Mouse (Mus musculus): Measurements from ENCODE around the gene Pik3r3. TPM values are rescaled to one million over a fixed set of nuclear protein-coding genes. Genes with fewer than 3 reads are reported as not detected.

Pik3r3 gene
- polyA plus RNA-seq, 1 experiment from 2014 or later: 27.6 TPM

DNA sequence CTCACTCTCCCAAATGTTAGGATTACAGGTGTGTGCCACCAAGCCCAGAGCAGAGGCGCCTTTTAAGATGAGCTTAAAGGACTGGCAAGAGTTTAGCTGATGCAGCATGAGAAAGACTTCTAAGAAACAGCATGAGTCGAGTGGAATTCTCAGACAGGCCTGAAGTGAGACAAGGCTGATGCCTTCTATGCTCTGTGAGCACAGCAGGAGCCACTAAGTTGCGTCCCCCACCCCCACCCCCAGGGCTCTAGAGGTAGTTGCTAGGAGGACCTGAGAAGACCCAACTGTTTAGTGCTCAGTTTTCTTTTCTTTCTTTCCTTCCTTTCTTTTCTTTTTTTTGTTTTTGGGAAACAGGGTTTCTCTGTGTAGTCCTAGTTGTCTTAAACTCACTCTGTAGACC lies 39.3 kb upstream of the Pik3r3 start:
- ATAC-seq (ENCODE audit: low FRiP score, low TSS enrichment): no peak
- H3K4me1 ChIP-seq (ENCODE audit: control insufficient read depth, insufficient read depth, low read length): peaks cover 19% of the 10 kb centered on the region
- 62% methylated on average over 3 of the region's 3 CpGs for WGBS

DNA sequence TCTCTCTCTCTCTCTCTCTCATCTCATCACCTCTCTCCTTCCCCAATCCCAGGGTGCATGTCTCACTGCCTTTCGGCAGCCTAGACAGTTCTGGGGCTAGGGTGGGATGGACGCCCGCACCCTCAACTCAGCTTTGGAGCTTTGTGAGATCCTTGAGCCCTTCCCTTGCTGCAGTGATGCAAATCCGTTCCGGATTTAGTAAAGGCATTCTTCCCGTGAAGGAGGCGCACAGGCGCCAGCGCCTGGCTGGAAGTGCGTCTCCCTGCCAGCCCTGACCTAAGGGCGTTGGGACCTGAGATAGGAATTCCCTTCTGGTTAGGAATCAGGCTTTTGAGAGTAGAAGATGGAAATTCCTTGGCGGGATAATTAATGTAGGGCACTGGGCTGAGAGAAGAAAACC lies 38.7 kb upstream of the Pik3r3 start:
- peak overlapping the region; percentile 34 for H3K4me2 ChIP-seq (replicated peaks; ENCODE audit: low read depth, low read length)
- WGBS: 10% methylated on average over 12 of the region's 12 CpGs
- ATAC-seq (ENCODE audit: low FRiP score, low TSS enrichment): no peak
- peaks cover 14% of the 10 kb centered on the region for H3K4me1 ChIP-seq (ENCODE audit: control insufficient read depth, insufficient read depth, low read length)
- H3K9ac ChIP-seq (ENCODE audit: low read depth, low read length): 0 out of 2 replicates have a peak overlapping the region, but pooled peaks have one; percentile 28
- H3K27me3 ChIP-seq (ENCODE audit: control insufficient read depth, insufficient read depth, low read length): no peaks in the 10 kb centered on the region
- no peaks in the 10 kb centered on the region for H3K36me3 ChIP-seq (ENCODE audit: control insufficient read depth, insufficient read depth, low read length)
- H3K27ac ChIP-seq (ENCODE audit: low read depth, low read length): no peak overlapping the region
- no peak overlapping the region for H3K4me3 ChIP-seq (ENCODE audit: low read length)
- no peaks in the 10 kb centered on the region for H3K9me3 ChIP-seq (ENCODE audit: control insufficient read depth, low read length)

More for the DNA sequence above, 39.3 kb upstream of the Pik3r3 start:
- no peak overlapping the region for H3K27ac ChIP-seq (ENCODE audit: low read depth, low read length)
- no peak overlapping the region for H3K9ac ChIP-seq (ENCODE audit: low read depth, low read length)
- H3K4me2 ChIP-seq (replicated peaks; ENCODE audit: low read depth, low read length): no peak overlapping the region
- no peaks in the 10 kb centered on the region for H3K36me3 ChIP-seq (ENCODE audit: control insufficient read depth, insufficient read depth, low read length)
- no peaks in the 10 kb centered on the region for H3K27me3 ChIP-seq (ENCODE audit: control insufficient read depth, insufficient read depth, low read length)
- H3K9me3 ChIP-seq (ENCODE audit: control insufficient read depth, low read length): no peaks in the 10 kb centered on the region
- no peak overlapping the region for H3K4me3 ChIP-seq (ENCODE audit: low read length)

DNA sequence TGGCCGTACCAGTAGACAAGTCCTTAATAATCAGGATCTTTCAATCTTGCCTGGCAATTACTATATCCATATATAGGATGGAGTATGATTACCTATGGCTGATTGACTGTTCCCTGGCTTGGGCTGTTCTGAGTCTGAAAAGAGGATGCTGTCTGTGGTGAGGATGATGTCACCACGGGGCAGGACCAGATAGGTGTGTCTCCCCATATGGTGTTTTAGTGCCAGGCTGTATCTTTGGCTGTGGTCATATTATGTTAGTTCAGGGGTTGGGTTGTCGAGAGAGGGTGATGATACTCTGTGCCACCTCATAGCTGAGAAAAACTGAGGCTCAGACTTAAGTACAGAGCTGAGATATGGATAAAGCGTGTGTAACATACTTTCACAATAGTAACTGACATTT lies 36.3 kb upstream of the Pik3r3 start:
- ATAC-seq (ENCODE audit: low FRiP score, low TSS enrichment): no peak
- Histone ChIP-seq H3K9ac (ENCODE audit: low read depth, low read length) (no peak overlapping the region), H3K9me3 (ENCODE audit: control insufficient read depth, low read length) (no peaks in the 10 kb centered on the region), H3K36me3 (ENCODE audit: control insufficient read depth, insufficient read depth, low read length) (no peaks in the 10 kb centered on the region), H3K27me3 (ENCODE audit: control insufficient read depth, insufficient read depth, low read length) (no peaks in the 10 kb centered on the region), H3K4me1 (ENCODE audit: control insufficient read depth, insufficient read depth, low read length) (peaks cover 14% of the 10 kb centered on the region), H3K27ac (ENCODE audit: low read depth, low read length) (no peak overlapping the region), H3K4me3 (ENCODE audit: low read length) (no peak overlapping the region), H3K4me2 (replicated peaks; ENCODE audit: low read depth, low read length) (no peak overlapping the region)
- WGBS: 86% methylated on average over 4 of the region's 4 CpGs

- Histone ChIP-seq H3K4me2 (replicated peaks; ENCODE audit: low read depth, low read length) (no peak overlapping the region), H3K9me3 (ENCODE audit: control insufficient read depth, low read length) (no peaks in the 10 kb centered on the region), H3K9ac (ENCODE audit: low read depth, low read length) (no peak overlapping the region), H3K27ac (ENCODE audit: low read depth, low read length) (no peak overlapping the region), H3K27me3 (ENCODE audit: control insufficient read depth, insufficient read depth, low read length) (no peaks in the 10 kb centered on the region), H3K36me3 (ENCODE audit: control insufficient read depth, insufficient read depth, low read length) (no peaks in the 10 kb centered on the region), H3K4me1 (ENCODE audit: control insufficient read depth, insufficient read depth, low read length) (no peaks in the 10 kb centered on the region), H3K4me3 (ENCODE audit: low read length) (no peak overlapping the region)
- WGBS: 30% methylated on average over 4 of the region's 4 CpGs
- ATAC-seq (ENCODE audit: low FRiP score, low TSS enrichment): 0 out of 2 replicates have a peak, but pooled peaks have one; percentile 28
These were observed 29.1 kb upstream of the Pik3r3 start for GRCm38 (mm10) chr4:116192286-116192835.

DNA sequence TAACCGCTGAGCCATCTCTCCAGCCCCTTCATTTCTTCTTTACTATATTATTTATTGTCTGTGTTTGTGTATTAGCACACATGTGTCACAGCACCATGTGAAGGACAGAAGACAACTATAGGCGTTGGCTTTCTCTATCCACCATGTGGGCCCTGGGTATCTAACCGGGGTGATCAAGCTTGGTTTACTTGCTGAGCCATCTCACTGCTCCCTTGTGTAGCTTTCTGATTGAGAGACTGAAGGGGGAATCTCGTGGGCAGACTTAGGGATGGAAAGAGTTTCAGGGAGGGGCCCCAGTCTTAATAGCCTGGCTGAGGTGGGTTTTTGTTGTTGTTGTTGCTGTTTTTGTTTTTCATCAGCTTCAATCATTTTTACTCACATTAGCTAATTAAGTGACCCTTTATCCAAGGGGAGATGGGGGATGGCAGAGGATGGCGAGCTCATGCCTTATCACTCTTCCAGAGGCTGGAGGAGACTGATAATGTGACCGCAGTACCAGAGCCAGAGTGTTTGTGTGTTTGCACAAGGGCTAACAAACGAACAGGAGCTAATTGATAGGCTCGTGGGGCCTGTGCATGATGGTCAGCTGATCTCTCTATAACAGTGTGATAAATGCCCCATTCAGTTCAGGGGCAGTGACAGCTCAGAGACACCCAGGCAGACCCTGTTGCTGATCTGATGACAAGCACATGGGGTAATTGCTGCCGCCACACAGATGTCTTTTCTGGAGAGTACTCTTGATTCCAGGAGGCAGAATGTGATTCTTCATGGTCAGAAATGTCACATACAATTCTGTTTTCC lies 27.6 kb upstream of the Pik3r3 start:
- H3K9ac ChIP-seq (ENCODE audit: low read depth, low read length): no peak overlapping the region
- H3K27me3 ChIP-seq (ENCODE audit: control insufficient read depth, insufficient read depth, low read length): no peaks in the 10 kb centered on the region
- H3K4me3 ChIP-seq (ENCODE audit: low read length): no peak overlapping the region
- no peaks in the 10 kb centered on the region for H3K36me3 ChIP-seq (ENCODE audit: control insufficient read depth, insufficient read depth, low read length)
- WGBS: 69% methylated on average over 9 of the region's 9 CpGs
- no peak overlapping the region for H3K27ac ChIP-seq (ENCODE audit: low read depth, low read length)
- H3K4me1 ChIP-seq (ENCODE audit: control insufficient read depth, insufficient read depth, low read length): no peaks in the 10 kb centered on the region
- H3K4me2 ChIP-seq (replicated peaks; ENCODE audit: low read depth, low read length): no peak overlapping the region
- no peak for ATAC-seq (ENCODE audit: low FRiP score, low TSS enrichment)
- H3K9me3 ChIP-seq (ENCODE audit: control insufficient read depth, low read length): no peaks in the 10 kb centered on the region

DNA sequence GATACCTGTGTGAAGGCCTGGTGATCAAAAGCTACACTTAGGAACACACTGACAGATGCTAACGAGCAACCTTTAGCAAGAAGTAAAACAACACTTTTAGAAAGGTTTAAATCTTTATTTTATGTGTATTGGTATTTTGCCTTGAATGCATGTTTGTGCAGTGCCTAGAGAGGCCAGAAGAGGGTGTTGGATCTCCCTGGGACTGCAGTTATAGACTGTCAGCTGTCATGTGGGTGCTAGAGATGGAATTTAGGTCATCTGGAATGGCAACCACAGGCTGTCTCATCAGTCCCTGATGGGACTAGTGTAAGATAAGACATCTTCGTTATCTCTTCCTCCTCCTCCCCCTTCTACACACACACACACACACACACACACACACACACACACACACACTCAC lies 23.0 kb upstream of the Pik3r3 start:
- ATAC-seq (ENCODE audit: low FRiP score, low TSS enrichment): no peak
- no peaks in the 10 kb centered on the region for H3K36me3 ChIP-seq (ENCODE audit: control insufficient read depth, insufficient read depth, low read length)
- WGBS: 79% methylated on average over 2 of the region's 2 CpGs

DNA sequence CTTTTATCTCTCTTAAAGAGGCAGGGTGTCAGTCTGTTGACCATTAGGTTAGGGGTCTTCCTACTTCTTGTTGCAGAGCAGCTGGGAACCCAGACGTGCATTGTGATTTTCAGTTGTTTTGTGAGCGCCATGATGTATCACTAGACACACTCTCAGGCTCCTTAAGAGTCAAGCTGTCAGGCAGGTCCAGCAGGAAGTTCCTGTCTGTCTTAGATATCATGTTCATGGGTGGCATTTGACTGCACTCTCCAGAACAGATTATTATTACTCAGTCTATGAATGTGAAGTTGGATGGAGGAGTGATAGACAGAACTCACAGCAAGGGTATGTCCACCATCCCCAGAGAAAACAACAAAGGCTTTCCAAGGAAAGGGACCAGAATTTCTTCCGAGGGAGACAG lies 17.0 kb upstream of the Pik3r3 start:
- no peaks in the 10 kb centered on the region for H3K36me3 ChIP-seq (ENCODE audit: control insufficient read depth, insufficient read depth, low read length)
- H3K9me3 ChIP-seq (ENCODE audit: control insufficient read depth, low read length): no peaks in the 10 kb centered on the region
- WGBS: 70% methylated on average over 3 of the region's 3 CpGs
- H3K4me2 ChIP-seq (replicated peaks; ENCODE audit: low read depth, low read length): no peak overlapping the region
- no peaks in the 10 kb centered on the region for H3K27me3 ChIP-seq (ENCODE audit: control insufficient read depth, insufficient read depth, low read length)
- no peak overlapping the region for H3K4me3 ChIP-seq (ENCODE audit: low read length)
- H3K4me1 ChIP-seq (ENCODE audit: control insufficient read depth, insufficient read depth, low read length): no peaks in the 10 kb centered on the region
- ATAC-seq (ENCODE audit: low FRiP score, low TSS enrichment): no peak
- H3K9ac ChIP-seq (ENCODE audit: low read depth, low read length): no peak overlapping the region
- H3K27ac ChIP-seq (ENCODE audit: low read depth, low read length): no peak overlapping the region

More for the DNA sequence above, 23.0 kb upstream of the Pik3r3 start:
- Histone ChIP-seq H3K4me3 (ENCODE audit: low read length) (no peak overlapping the region), H3K27me3 (ENCODE audit: control insufficient read depth, insufficient read depth, low read length) (no peaks in the 10 kb centered on the region), H3K9ac (ENCODE audit: low read depth, low read length) (no peak overlapping the region), H3K4me1 (ENCODE audit: control insufficient read depth, insufficient read depth, low read length) (no peaks in the 10 kb centered on the region), H3K27ac (ENCODE audit: low read depth, low read length) (no peak overlapping the region), H3K9me3 (ENCODE audit: control insufficient read depth, low read length) (no peaks in the 10 kb centered on the region), H3K4me2 (replicated peaks; ENCODE audit: low read depth, low read length) (no peak overlapping the region)

- 72% methylated on average over 4 of the region's 4 CpGs for WGBS
- H3K4me2 ChIP-seq (replicated peaks; ENCODE audit: low read depth, low read length): no peak overlapping the region
These were observed 14.9 kb upstream of the Pik3r3 start for GRCm38 (mm10) chr4:116206531-116206930.

DNA sequence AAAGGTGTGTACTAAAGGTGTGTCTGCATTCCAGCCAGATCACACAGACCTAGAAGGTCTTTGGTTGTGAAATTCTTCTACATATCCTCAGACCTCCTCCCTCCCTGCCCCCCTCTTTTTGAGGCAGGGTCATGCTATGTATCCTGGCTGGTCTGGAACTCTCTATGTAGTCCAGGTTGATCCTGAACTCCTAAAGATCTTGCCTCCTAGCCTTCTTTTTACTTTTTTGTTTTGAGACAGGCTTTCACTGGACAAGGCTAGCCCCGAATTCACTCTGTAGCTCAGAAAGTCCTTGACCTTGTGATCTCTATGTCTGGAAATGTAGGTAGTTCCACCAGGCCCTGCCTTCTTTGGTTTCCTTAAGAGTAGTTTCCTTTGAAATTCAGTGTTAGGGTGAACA lies 12.5 kb upstream of the Pik3r3 start:
- 72% methylated on average over 1 of the region's 1 CpGs for WGBS
- Histone ChIP-seq H3K36me3 (ENCODE audit: control insufficient read depth, insufficient read depth, low read length) (no peaks in the 10 kb centered on the region), H3K4me3 (ENCODE audit: low read length) (no peak overlapping the region), H3K27me3 (ENCODE audit: control insufficient read depth, insufficient read depth, low read length) (no peaks in the 10 kb centered on the region), H3K4me1 (ENCODE audit: control insufficient read depth, insufficient read depth, low read length) (no peaks in the 10 kb centered on the region), H3K9ac (ENCODE audit: low read depth, low read length) (no peak overlapping the region), H3K9me3 (ENCODE audit: control insufficient read depth, low read length) (no peaks in the 10 kb centered on the region), H3K27ac (ENCODE audit: low read depth, low read length) (no peak overlapping the region), H3K4me2 (replicated peaks; ENCODE audit: low read depth, low read length) (no peak overlapping the region)
- ATAC-seq (ENCODE audit: low FRiP score, low TSS enrichment): no peak

More at GRCm38 (mm10) chr4:116206531-116206930, 14.9 kb upstream of the Pik3r3 start:
- Histone ChIP-seq H3K4me1 (ENCODE audit: control insufficient read depth, insufficient read depth, low read length) (no peaks in the 10 kb centered on the region), H3K27me3 (ENCODE audit: control insufficient read depth, insufficient read depth, low read length) (no peaks in the 10 kb centered on the region), H3K4me3 (ENCODE audit: low read length) (no peak overlapping the region), H3K9me3 (ENCODE audit: control insufficient read depth, low read length) (no peaks in the 10 kb centered on the region), H3K27ac (ENCODE audit: low read depth, low read length) (no peak overlapping the region), H3K36me3 (ENCODE audit: control insufficient read depth, insufficient read depth, low read length) (no peaks in the 10 kb centered on the region), H3K9ac (ENCODE audit: low read depth, low read length) (no peak overlapping the region)
- no peak for ATAC-seq (ENCODE audit: low FRiP score, low TSS enrichment)

All from kidney, embryonic 14.5 days (tissue).